Mouse (Mus musculus): Measurements from ENCODE around the gene Rhbdd3.

Gene Rhbdd3

DNA sequence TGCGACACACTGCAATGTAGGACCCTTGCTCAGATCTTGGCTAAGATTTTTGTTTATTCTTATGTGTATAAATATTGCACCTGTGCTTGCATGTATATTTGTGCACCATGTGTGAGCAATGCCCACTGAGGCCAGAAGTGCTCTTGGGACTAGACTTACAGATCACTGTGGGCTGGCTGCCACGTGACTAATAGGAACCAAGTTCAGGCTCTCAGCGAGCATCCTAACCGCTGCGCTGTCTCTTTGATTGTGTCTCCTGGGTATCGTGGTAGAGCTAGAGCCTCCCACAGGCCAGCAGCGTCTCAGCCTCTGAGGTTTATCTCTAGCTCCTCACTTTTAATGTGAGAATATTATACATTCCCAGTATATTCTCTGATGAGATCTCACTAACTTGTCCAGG lies 14.9 kb downstream of the Rhbdd3 start:
- DNase-seq (ENCODE audit: extremely low read depth, insufficient read length, low spot score) = no peak

DNA sequence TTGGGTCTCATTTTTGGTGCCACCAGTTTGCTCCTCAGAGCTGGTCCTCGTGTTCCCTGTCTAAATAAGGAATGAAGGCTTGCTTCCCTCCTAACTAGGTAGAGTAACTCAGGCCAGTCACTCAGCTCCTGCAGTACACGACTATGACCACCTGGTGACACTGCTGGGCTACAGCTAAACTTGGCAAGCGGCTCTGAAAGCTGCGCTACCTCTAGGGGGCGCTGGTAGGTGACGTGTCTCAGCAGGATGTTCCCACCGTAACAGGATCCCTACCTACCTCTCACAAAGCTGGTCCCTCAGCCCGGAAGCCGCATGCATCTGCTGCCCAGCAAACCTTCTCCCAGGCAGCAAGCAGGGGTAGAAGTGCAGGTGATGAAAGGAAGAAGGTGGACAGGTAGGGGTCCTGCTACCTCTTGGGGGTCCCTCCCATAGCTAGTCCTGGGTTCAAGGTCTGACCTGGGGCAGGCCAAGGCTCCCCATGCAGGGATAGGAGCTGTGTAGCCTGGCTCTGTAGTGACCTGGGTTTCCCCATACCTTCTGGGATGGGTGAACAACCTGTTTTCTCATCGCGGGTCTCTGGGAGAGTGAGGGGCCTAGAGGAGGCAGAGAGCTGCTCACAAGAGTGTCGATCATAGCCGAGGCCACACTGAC lies 16.3 kb downstream of the Rhbdd3 start:
- DNase-seq (ENCODE audit: extremely low read depth, insufficient read length, low spot score) = peak; percentile 62

DNA sequence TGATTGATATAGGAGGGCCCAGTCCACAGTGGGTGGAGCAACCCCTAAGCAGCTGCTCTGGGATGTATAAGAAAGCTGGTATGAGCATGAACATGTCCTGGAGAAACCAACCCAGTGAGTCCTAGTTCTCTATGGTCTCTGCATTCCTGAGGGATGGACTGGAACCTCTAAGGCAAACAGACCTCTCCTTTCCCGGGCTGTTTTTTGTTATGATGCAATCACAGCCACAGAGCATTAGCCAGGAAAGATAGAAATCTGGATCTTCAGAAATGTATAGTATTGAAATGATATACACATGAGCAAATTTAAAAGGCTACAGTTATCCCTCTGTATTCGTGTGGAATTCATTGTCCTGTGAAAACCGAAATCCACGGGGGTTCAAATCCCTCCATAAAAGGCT lies 27.0 kb downstream of the Rhbdd3 start:
- no peak for DNase-seq (ENCODE audit: extremely low read depth, insufficient read length, low spot score)

DNA sequence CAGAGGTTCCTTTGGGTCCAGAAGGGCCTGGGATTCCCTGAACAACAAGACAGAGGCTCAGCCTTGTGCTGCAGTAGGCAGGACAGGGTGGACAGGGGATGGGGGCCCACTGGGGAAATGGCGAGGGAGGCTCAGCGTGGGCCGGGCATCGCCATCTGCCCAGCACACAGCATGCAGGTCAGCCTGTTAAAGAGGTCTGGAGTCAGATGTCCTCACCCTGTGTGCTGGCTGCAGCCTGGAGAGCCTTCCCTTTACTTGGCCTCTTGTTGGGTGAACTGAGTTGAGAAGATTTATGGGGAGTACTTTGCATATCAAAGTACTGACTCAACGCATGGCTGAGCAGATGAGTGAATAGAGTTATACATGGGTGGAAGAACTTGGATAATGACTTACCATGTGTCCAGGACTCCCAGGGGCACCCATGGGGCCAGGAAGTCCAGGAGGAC lies 30.3 kb downstream of the Rhbdd3 start:
- DNase-seq (ENCODE audit: extremely low read depth, insufficient read length, low spot score) = no peak

DNA sequence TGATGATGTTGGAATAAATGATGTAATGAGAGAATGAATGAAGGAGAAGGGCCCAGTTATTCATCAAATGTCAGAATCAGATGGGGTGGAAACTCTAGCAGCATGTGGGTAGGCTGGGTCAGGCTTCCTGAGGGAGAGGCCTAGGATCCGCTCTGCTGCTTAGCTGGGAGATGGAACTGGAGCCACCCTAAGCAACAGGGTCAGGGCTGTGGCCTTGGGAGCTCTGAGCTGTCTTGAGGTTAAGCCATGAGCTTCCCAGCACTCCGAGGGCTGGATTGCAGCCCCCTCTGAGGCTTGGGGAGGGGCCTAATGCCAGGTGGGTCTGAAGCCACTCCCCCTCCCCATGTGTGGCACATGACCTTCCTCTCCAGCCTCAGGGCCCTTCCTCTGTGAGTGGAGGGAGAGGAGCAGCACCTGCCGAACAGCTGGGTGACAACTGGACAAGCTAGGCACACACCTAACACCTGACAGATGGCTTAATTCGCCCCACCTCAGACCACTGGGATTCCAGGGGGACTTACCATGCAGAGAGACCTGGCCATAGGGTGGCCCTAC lies 31.5 kb downstream of the Rhbdd3 start:
- no peak for DNase-seq (ENCODE audit: extremely low read depth, insufficient read length, low spot score)

DNA sequence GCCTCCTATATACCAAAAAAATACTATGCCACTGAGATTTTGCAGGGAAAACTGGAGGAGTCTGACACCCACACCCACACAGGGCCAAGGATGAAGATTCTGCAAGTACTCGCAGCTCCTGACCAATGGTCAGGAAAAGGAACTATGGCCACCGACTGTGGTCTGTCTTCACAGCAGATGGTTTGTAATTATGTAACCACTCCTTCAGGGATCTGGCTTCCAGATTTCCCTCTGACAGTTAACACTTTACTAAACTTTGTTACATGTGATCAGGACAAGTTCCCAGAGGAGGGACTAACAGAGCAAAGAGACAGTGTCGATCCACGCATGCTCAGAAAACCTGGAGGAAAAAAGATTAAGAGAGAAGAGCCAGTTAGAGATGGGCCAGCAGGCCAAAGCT lies 34.0 kb downstream of the Rhbdd3 start:
- no peak for DNase-seq (ENCODE audit: extremely low read depth, insufficient read length, low spot score)

DNA sequence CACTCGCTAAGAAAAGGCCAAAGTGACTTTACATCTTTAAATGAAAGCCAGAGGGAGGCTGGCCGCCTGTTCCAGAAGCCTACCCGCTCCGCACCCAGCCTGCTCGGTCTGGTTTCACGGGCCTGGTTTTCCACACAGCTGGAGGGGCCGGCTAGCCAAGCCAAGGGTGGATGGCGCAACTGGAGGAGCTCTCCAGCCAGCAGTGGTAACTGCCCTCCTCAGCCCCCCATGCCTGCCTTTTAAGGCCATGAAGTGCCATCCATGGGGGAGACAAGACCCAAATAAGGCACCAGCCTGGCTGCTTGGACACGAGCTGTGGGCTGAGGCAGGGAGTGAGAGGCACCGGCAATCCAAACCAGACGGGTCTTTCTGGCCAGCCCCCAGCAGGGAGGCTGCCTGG lies 37.2 kb downstream of the Rhbdd3 start:
- DNase-seq (ENCODE audit: extremely low read depth, insufficient read length, low spot score) = no peak

DNA sequence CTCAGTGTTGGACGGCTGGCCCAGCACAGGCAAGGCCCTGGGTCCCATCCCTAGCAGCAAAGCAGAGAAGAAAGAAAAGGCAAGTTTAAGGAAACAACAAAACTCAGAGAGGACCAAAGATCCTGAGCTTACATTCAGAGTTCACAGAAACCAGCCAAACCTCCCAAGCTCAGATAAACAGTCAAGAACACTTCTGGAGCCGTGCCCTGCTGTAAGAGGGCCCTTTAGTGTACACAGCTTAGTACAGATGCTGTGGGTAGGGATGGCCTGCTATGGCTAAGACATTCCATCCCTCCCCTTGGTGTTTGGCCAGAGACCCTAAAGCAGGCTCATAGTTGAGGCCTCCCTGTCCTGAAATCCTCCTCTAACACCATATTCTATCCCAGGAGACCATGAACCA lies 39.9 kb downstream of the Rhbdd3 start:
- no peak for DNase-seq (ENCODE audit: extremely low read depth, insufficient read length, low spot score)

DNA sequence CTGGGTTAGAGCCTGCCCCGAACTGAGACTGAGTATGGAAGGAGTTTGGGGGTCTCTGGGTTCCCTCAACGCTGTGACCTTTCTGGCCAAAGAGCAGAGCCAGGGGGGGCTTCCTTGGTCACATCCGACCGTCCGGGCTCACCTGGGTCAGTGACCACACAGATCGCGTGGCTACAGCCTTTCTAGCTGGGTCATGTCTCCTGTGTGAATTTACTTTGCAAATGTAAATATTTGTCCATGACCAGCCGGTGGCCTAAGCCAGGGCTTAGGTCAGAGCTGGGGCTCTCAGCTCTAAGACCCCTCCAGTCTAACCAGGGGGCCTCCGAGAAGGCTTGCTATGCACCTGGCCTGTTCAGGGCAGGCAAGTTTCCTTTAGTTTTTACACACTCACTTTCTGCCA lies 40.6 kb downstream of the Rhbdd3 start:
- DNase-seq (ENCODE audit: extremely low read depth, insufficient read length, low spot score) = no peak

DNA sequence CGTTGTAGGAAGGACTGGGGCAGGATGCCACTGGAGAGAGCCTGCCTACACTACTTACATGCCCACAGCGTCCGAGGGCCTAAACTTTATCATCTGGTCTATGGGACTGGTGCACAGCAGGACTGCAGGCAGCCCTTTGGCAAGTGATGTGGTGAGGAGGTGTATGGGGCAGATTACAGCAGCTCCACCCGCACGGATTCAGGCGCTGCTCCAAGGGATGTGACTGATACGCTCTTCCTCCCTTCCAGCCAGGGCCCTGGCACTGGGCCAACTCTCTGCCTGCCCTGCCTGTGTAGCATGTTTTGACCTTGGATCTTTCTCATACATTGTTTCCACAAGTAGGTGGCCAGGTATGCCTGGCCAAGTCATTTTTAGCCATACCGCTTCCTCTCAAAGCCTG lies 41.9 kb downstream of the Rhbdd3 start:
- no peak for DNase-seq (ENCODE audit: extremely low read depth, insufficient read length, low spot score)

DNA sequence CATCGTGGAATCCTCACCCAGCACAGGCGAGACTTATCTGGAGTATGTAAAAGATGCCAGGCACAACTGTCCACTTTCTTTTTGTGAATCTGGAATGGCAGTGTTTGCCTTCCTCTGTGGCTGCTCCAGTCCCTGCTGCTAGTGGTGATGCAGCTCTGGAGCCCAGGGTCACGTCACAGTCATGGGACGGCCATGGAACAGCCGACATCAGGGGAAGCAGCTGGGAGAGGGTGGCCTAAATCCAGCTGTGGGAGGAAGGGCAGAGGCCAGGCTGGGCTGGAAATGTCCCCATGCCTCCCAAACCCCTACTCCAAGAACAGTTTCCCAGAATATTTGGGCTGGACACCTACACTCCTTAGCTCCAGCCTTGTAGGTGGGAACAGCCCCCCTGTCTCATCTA lies 42.5 kb downstream of the Rhbdd3 start:
- DNase-seq (ENCODE audit: extremely low read depth, insufficient read length, low spot score) = no peak

DNA sequence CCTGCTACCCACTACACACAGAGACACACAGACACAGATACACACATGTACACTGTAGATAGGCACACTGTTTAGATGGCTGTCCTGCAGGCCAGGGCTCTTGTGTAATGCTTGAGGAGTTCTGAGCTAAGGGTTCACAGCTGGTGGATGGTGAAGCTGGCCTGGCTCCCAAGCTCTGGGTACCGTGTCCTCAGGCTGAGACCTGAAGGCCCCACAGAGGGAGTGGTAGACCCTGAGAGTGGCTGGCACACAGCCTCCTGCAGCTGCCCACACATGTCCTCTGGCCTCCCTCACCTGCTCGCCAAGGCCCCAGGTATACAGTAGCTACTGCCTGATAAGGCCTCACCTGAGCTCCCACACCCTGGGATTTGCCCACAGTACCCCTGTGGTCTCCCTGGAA lies 43.2 kb downstream of the Rhbdd3 start:
- DNase-seq (ENCODE audit: extremely low read depth, insufficient read length, low spot score) = no peak

DNA sequence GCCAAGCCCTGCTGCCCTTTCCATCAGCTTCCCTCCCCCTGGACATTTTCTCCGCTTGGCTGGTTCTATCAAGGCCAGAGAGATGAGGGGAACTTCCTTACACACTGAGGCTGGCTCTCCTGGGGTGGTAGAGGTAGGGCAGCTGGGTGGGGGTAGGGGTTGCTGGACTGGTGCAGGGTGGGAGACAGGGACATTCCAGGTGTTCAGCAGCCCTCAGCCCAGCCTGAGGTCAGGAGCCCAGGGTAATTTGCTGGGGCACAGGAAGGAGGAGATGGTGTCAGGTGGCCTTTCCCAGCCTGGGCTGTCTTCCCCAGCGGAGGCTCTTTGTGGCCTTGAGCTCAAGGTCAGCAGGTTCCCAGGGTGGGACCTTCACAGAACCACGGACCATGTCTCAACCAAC lies 46.9 kb downstream of the Rhbdd3 start:
- DNase-seq (ENCODE audit: extremely low read depth, insufficient read length, low spot score) = no peak

DNA sequence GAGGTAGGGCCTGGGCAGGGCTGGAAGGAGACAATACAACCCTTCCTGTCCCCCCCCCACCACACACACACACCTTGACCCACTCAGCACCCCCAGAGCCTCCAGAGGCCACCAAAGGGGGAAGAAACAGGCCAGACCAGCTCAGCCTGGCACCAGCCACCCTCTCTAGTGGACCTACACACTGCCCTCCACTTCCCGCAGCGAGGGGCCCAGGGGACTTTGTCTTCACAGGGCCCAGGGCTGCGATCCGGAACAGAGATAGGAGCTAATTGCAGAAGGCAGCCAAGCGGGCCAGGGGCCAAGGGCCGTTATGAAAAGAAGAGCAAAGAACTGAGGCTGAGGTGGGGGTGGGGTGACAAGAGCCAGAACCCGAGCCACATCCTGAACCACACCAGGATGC lies 50.5 kb downstream of the Rhbdd3 start:
- DNase-seq (ENCODE audit: extremely low read depth, insufficient read length, low spot score) = no peak

DNA sequence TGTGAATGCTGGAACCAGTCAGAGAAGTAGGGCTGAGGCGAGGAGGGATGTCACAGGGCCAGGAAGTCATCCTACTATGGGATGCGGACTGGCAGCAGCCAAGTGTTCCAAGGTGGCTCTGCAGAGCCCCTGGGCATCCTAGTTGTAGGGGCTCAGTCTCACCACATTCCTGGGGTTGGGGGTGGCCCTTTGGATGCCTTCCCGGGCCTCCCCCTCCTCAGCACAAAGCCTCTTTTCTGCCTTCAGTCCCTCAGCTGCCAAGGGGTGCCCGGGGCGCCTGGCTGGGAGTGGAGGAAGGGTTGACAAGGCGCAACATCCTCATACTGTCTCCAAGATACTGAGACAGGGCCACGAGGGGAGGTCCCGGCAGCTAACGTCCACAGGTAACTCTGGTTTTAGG lies 51.2 kb downstream of the Rhbdd3 start:
- DNase-seq (ENCODE audit: extremely low read depth, insufficient read length, low spot score) = no peak

DNA sequence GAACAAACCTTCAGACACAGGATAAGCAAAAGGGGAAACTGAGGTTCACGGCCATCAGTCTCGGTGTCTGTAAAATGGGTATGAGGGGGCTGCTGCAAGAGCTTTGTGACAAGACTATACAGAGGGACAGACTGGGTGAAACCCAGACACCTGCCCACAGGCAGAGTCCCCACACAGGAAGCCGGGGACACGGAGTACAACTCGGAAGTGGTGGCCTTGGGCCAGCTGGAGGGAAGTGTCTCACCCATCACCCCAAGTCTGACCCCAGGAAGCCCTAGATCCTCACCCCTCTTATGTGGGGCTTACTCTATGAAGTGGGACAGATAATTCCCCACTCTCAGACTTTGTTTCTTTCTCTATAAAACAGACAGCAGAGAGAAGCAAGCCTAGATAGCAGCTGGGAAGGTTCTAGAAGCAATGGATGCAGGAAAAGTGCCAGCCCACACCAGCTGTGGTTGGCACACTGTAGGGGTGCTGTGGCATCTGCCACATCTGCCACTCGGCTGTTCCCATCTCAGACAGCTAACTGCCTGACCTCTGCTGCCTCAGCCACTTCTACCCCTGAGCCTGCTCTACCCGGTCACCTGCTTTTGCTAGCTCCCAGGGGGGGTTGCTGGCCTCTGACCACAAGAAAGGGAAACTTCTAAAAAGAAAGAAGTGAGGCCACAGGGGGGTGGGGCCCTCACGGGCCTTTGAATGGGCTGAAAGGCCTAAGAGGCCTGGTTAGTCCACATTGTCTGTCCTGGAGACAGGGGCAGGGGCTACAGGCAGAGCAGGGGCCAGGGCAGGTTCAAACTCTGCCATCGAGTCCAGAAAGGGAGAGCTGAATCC lies 51.9 kb downstream of the Rhbdd3 start:
- no peak for DNase-seq (ENCODE audit: extremely low read depth, insufficient read length, low spot score)

DNA sequence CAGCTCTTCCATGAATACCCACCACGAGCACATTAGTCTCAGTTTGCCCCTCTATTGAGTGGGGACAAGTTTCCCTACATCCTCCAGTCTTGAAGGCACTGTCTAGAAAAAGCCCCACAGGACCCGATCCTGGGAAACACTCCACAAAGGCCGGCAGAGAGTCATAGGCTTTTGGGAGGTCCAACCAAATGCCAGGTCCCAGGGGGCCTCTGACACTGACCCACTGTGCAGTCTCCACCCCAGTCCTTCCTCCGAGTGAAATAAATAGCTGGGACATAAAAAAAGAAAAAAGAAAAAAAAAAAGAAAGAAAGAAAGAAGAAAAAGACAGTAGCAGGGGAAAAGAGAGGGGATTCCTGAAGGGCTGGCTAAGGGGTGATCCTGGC lies 52.5 kb downstream of the Rhbdd3 start:
- DNase-seq (ENCODE audit: extremely low read depth, insufficient read length, low spot score) = no peak

DNA sequence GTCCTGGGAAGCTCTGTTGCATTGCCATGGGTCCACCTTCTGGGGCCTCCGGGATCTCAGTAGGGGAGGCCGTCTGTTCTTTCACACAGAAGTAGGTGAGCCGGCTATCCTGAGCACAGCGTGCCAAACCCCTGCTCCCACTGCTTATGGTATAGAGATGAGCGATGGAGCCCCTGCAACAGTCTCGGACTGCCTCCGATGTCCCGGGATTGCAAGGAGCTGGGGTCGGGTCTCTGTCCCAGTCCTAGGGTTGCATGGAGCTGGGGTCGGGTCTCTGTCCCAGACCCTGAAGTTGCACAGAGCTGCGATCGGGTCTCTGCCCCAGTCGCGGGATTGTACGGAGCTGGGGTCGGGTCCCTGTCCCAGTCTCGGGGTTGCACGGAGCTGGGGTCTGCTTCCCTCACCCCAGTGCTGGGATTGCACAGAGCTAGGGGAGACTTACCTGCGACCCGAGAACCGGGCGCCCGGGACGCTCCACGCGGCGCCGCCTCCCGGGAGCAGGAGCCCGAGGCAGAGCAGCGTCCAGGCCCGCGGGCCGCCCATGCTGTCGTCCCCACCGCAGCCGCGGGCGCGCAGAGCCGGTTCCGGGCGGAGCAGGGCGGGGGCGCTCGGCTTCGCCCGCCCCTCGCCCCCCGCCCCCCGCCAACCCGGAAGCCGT lies 53.1 kb downstream of the Rhbdd3 start, which contains the start of gene Emid1:
TSS of gene Emid1 (minus strand) at position 578 of the 658 bp plus-strand sequence.
- DNase-seq (ENCODE audit: extremely low read depth, insufficient read length, low spot score) = no peak

DNA sequence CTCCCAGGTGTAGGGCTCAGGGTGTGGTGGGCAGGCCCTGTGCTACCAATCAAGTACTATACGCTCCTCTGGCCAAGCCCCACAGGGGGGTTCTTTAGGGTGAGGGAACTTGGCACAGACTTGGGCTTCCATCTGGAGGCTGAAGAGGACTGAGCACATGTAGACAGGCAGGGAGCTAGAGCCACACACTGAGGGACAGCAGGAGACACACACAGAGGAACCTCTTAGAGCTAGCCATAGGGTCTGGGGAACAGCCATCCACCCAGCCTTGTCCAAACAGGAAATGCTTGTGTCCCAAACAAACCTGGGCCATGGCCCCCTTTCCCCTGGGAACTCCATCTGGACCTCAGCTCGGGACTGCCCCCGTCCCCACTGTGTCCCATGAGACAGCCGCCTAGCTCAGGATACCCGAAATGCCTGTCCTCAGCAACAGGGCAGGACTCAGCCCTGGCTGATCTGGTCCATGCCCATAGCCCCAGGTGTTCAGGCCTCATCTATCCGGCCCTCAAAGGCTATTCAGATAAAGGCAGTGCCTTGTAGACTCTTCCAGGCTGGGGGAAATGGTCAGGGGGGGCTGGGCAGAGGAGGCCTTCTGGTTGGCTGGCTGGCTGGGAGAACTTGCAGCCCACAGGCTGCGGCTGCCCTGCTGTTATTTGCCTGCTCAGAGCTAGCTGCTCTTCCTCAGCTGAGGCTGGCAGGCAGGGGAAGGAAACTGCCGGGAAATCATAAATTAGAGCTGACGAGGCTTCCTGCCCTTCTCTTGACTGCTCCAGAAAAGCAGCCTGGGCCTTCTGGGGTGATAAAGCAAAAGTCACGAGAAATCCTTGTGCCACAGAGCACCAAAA lies 56.5 kb downstream of the Rhbdd3 start:
- DNase-seq (ENCODE audit: extremely low read depth, insufficient read length, low spot score) = no peak

Data from 3134 (cell line).